8 mouse cellular contexts compared by ENCODE assay signal in genomic region chr19:45014335-45014971, GRCm38 (mm10). TPM values are rescaled to one million over a fixed set of nuclear protein-coding genes. Genes with fewer than 3 reads are reported as not detected.
A peak's percentile ranks its signal among the peaks of the same experiment; 100 is the strongest.
DNase-seq lines count a peak whose midpoint lies in the region; ATAC-seq lines count a peak whose summit lies in the region.

Lzts2 (plus strand) TSS chr19:45014414.

- 4% methylated on average over 10 of the region's 10 CpGs for WGBS in intestine, embryonic 16.5 days
- WGBS in liver, embryonic 11.5 days, result 5% methylated on average over 10 of the region's 10 CpGs
- 13% methylated on average over 10 of the region's 10 CpGs for WGBS in neural tube, embryonic 15.5 days

- H3K9ac ChIP-seq in intestine, embryonic 16.5 days (ENCODE audit: low read depth, low read length), result peak within 1 kb of the TSS; percentile 92
- peak within 1 kb of the TSS; percentile 83 for H3K9ac ChIP-seq in liver, embryonic 11.5 days (ENCODE audit: low read depth, low read length)
- H3K9ac ChIP-seq in neural tube, embryonic 15.5 days (replicated peaks), result peak within 1 kb of the TSS; percentile 33

- H3K4me3 ChIP-seq in intestine, embryonic 16.5 days (ENCODE audit: low read length), result peak within 1 kb of the TSS; percentile 76
- peak within 1 kb of the TSS; percentile 70 for H3K4me3 ChIP-seq in liver, embryonic 11.5 days (ENCODE audit: low read depth, low read length)
- H3K4me3 ChIP-seq in neural tube, embryonic 15.5 days (replicated peaks), result peak within 1 kb of the TSS; percentile 57

- H3K4me2 ChIP-seq in intestine, embryonic 16.5 days (ENCODE audit: low read depth, low read length), result peak within 1 kb of the TSS; percentile 93
- peak within 1 kb of the TSS; percentile 99 for H3K4me2 ChIP-seq in liver, embryonic 11.5 days
- H3K4me2 ChIP-seq in neural tube, embryonic 15.5 days, result peak within 1 kb of the TSS; percentile 82

- peaks cover 33% of the 10 kb centered on the region for H3K4me1 ChIP-seq in intestine, embryonic 16.5 days (ENCODE audit: control insufficient read depth, insufficient read depth, low read length)
- peaks cover 40% of the 10 kb centered on the region for H3K4me1 ChIP-seq in liver, embryonic 11.5 days (replicated peaks; ENCODE audit: control insufficient read depth, insufficient read depth, low read length)
- peaks cover 48% of the 10 kb centered on the region for H3K4me1 ChIP-seq in neural tube, embryonic 15.5 days

- H3K36me3 ChIP-seq in intestine, embryonic 16.5 days (ENCODE audit: control insufficient read depth, insufficient read depth, low read length), result peaks cover 13% of the 10 kb centered on the region
- H3K36me3 ChIP-seq in liver, embryonic 11.5 days (ENCODE audit: control insufficient read depth, insufficient read depth, low read length), result peaks cover 25% of the 10 kb centered on the region
- peaks cover 23% of the 10 kb centered on the region for H3K36me3 ChIP-seq in neural tube, embryonic 15.5 days

- peak within 1 kb of the TSS; percentile 100 for H3K27ac ChIP-seq in intestine, embryonic 16.5 days (ENCODE audit: low read length)
- H3K27ac ChIP-seq in liver, embryonic 11.5 days (ENCODE audit: low read depth, low read length), result peak within 1 kb of the TSS; percentile 87
- peak within 1 kb of the TSS; percentile 94 for H3K27ac ChIP-seq in neural tube, embryonic 15.5 days (replicated peaks)

- no peaks in the 10 kb centered on the region for H3K9me3 ChIP-seq in intestine, embryonic 16.5 days (ENCODE audit: control insufficient read depth, low read length)
- H3K9me3 ChIP-seq in liver, embryonic 11.5 days (ENCODE audit: control insufficient read depth, low read length), result no peaks in the 10 kb centered on the region
- H3K9me3 ChIP-seq in neural tube, embryonic 15.5 days (replicated peaks), result no peaks in the 10 kb centered on the region

- DNase-seq in layer of hippocampus, adult 18-20 months (ENCODE audit: low spot score in 2 of 2), result no peak
- no peak for DNase-seq in layer of hippocampus, adult 9-10 months (ENCODE audit: low spot score)
- no peak for DNase-seq in adrenal gland, postnatal 4 days (ENCODE audit: low spot score in 2 of 2)
- DNase-seq in gastrocnemius, postnatal 36 days, result no peak
- DNase-seq in liver, embryonic 11.5 days (ENCODE audit: low spot score), result no peak
- no peak for DNase-seq in urinary bladder, postnatal 4 days (ENCODE audit: low spot score in 2 of 2)

- ATAC-seq in intestine, embryonic 16.5 days, result peak; percentile 62
- peak; percentile 13; the same call in 1 of the 2 replicates for ATAC-seq in liver, embryonic 11.5 days (replicated peaks; ENCODE audit: low FRiP score)
- no peak for ATAC-seq in neural tube, embryonic 15.5 days (ENCODE audit: low FRiP score)

- intact Hi-C loops in gastrocnemius, postnatal 36 days (cut with DNase I), result no loop called here

- no peaks in the 10 kb centered on the region for H3K27me3 ChIP-seq in intestine, embryonic 16.5 days (replicated peaks; ENCODE audit: control insufficient read depth, insufficient read depth, low read length)
- no peaks in the 10 kb centered on the region for H3K27me3 ChIP-seq in liver, embryonic 11.5 days (replicated peaks; ENCODE audit: control insufficient read depth, insufficient read depth, low read length)
- 0 out of 2 replicates have a peak, but pooled peaks cover 3% of the 10 kb centered on the region for H3K27me3 ChIP-seq in neural tube, embryonic 15.5 days (replicated peaks)

RNA-seq across cellular contexts. Expression of gene Lzts2, which starts in this region (rescaled TPM):
- 10 to 100 TPM; 32.0 to 35.6 TPM for total RNA-seq in layer of hippocampus, adult 18-20 months (2021)
- total RNA-seq in adrenal gland, postnatal 4 days (2021), result 100 to 1,000 TPM; 107 to 119 TPM
- 10 to 100 TPM; 19.3 to 20.1 TPM for total RNA-seq in gastrocnemius, postnatal 36 days (2021)
- 33.6 and 34.7 TPM in 2 replicates for polyA plus RNA-seq in intestine, embryonic 16.5 days (2015; fragmentation: Nextera tagmentation; extraction: Ambion mirVana)
- 28.6 and 31.4 TPM in 2 replicates for polyA plus RNA-seq in liver, embryonic 11.5 days (2014; fragmentation: Nextera tagmentation; extraction: Ambion mirVana)
- polyA plus RNA-seq in neural tube, embryonic 15.5 days (2015; fragmentation: Nextera tagmentation; extraction: Ambion mirVana), result 23.4 and 28.2 TPM in 2 replicates

Comparison
In these comparisons a context has a peak if more than half of its experiments do, and no peak if none do; other contexts are left out.
1. H3K9ac ChIP-seq: peak in every context shown above with its lines; median percentile 92 in intestine, embryonic 16.5 days; 83 in liver, embryonic 11.5 days; 33 in neural tube, embryonic 15.5 days.